Mouse (Mus musculus): ENCODE data around the gene Pdk4.

DNA sequence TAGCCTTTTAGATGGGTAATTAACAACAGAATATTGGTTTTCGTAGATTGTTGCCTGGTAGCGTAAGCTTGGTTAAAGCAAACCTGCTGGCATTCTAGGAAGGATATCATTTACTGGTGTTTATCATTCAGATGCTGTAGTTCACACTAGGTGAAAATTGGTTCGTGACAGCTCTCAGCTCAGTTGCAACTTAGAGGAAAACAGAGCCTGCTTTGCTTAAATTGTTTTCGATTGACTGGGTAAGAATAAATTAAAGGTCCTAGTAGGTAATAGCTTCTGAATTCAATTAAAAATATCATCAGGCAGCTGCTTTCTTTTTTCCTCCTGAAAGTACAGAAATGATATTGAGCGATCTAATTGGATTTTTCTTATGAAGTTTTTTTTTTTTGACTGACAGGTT, 21.0 kb upstream of the Pdk4 start:
- TF ChIP-seq ZNF384 (IDR thresholded peaks at IDR 0.05; ENCODE audit: low read depth, low read length) (no peak), HCFC1 (IDR thresholded peaks at IDR 0.05; ENCODE audit: borderline replicate concordance, insufficient read depth, low read length) (no peak), ZC3H11A (IDR thresholded peaks at IDR 0.05; ENCODE audit: borderline replicate concordance, low read depth, low read length) (no peak), CHD2 (IDR thresholded peaks at IDR 0.05; ENCODE audit: low read depth, low read length) (no peak)
